Mouse (Mus musculus): ENCODE results near the gene Zfp423. TPM values are rescaled to one million over a fixed set of nuclear protein-coding genes. Genes with fewer than 3 reads are reported as not detected.
A peak's percentile ranks its signal among the peaks of the same experiment; 100 is the strongest.

The Zfp423 gene
- polyA plus RNA-seq, 1 experiment from 2014 or later: 23.1 TPM

- Histone ChIP-seq H3K27me3 (replicated peaks; ENCODE audit: control insufficient read depth, insufficient read depth, low read length) (peaks cover 19% of the 10 kb centered on the region), H3K9ac (ENCODE audit: low read depth, low read length) (peak overlapping the region; percentile 96), H3K4me1 (ENCODE audit: control insufficient read depth, insufficient read depth, low read length) (peaks cover 51% of the 10 kb centered on the region), H3K4me3 (ENCODE audit: low read depth, low read length) (peak overlapping the region; percentile 92), H3K4me2 (ENCODE audit: low read depth, low read length) (peak overlapping the region; percentile 98), H3K9me3 (ENCODE audit: control insufficient read depth, low read length) (no peaks in the 10 kb centered on the region), H3K36me3 (ENCODE audit: control insufficient read depth, insufficient read depth, low read length) (no peaks in the 10 kb centered on the region), H3K27ac (replicated peaks; ENCODE audit: low read depth, low read length) (peak overlapping the region; percentile 99)
- WGBS: 1% methylated on average over 20 of the region's 20 CpGs
- ATAC-seq (ENCODE audit: low read depth) (no peak), DNase-seq (ENCODE audit: low spot score) (peak; percentile 59)
Observed at GRCm38 (mm10) chr8:87957871-87958450, 1.4 kb downstream of the Zfp423 start.

GRCm38 (mm10) chr8:87956001-87956400 lies 3.4 kb downstream of the Zfp423 start:
- DNase-seq (ENCODE audit: low spot score): no peak
- peaks cover 5% of the 10 kb centered on the region; the same call in 1 of the 2 replicates for H3K27me3 ChIP-seq (replicated peaks; ENCODE audit: control insufficient read depth, insufficient read depth, low read length)
- no peaks in the 10 kb centered on the region for H3K36me3 ChIP-seq (ENCODE audit: control insufficient read depth, insufficient read depth, low read length)
- no peak overlapping the region for H3K4me2 ChIP-seq (ENCODE audit: low read depth, low read length)
- H3K9me3 ChIP-seq (ENCODE audit: control insufficient read depth, low read length): no peaks in the 10 kb centered on the region
- ATAC-seq (ENCODE audit: low read depth): no peak
- WGBS: 37% methylated on average over 5 of the region's 5 CpGs
- peaks cover 37% of the 10 kb centered on the region for H3K4me1 ChIP-seq (ENCODE audit: control insufficient read depth, insufficient read depth, low read length)
- no peak overlapping the region for H3K27ac ChIP-seq (replicated peaks; ENCODE audit: low read depth, low read length)
- H3K9ac ChIP-seq (ENCODE audit: low read depth, low read length): no peak overlapping the region
- H3K4me3 ChIP-seq (ENCODE audit: low read depth, low read length): no peak overlapping the region

GRCm38 (mm10) chr8:87953473-87953872 lies 5.9 kb downstream of the Zfp423 start:
- Histone ChIP-seq H3K9ac (ENCODE audit: low read depth, low read length) (no peak overlapping the region), H3K27ac (replicated peaks; ENCODE audit: low read depth, low read length) (no peak overlapping the region), H3K27me3 (replicated peaks; ENCODE audit: control insufficient read depth, insufficient read depth, low read length) (no peaks in the 10 kb centered on the region), H3K4me3 (ENCODE audit: low read depth, low read length) (no peak overlapping the region), H3K4me2 (ENCODE audit: low read depth, low read length) (no peak overlapping the region), H3K9me3 (ENCODE audit: control insufficient read depth, low read length) (no peaks in the 10 kb centered on the region), H3K4me1 (ENCODE audit: control insufficient read depth, insufficient read depth, low read length) (peaks cover 40% of the 10 kb centered on the region), H3K36me3 (ENCODE audit: control insufficient read depth, insufficient read depth, low read length) (no peaks in the 10 kb centered on the region)
- WGBS: 48% methylated on average over 5 of the region's 5 CpGs
- no peak for ATAC-seq (ENCODE audit: low read depth)
- no peak for DNase-seq (ENCODE audit: low spot score)

GRCm38 (mm10) chr8:87952298-87952697 lies 7.1 kb downstream of the Zfp423 start:
- ATAC-seq (ENCODE audit: low read depth) (no peak), DNase-seq (ENCODE audit: low spot score) (no peak)
- no peak overlapping the region for H3K9ac ChIP-seq (ENCODE audit: low read depth, low read length)
- H3K9me3 ChIP-seq (ENCODE audit: control insufficient read depth, low read length): no peaks in the 10 kb centered on the region
- no peaks in the 10 kb centered on the region for H3K36me3 ChIP-seq (ENCODE audit: control insufficient read depth, insufficient read depth, low read length)
- H3K4me1 ChIP-seq (ENCODE audit: control insufficient read depth, insufficient read depth, low read length): peaks cover 42% of the 10 kb centered on the region
- no peak overlapping the region for H3K4me2 ChIP-seq (ENCODE audit: low read depth, low read length)
- H3K4me3 ChIP-seq (ENCODE audit: low read depth, low read length): no peak overlapping the region
- no peak overlapping the region for H3K27ac ChIP-seq (replicated peaks; ENCODE audit: low read depth, low read length)
- H3K27me3 ChIP-seq (replicated peaks; ENCODE audit: control insufficient read depth, insufficient read depth, low read length): no peaks in the 10 kb centered on the region
- 68% methylated on average over 6 of the region's 6 CpGs for WGBS

GRCm38 (mm10) chr8:87944225-87944934 lies 15.0 kb downstream of the Zfp423 start:
- Histone ChIP-seq H3K4me1 (ENCODE audit: control insufficient read depth, insufficient read depth, low read length) (peaks cover 40% of the 10 kb centered on the region), H3K9ac (ENCODE audit: low read depth, low read length) (peak overlapping the region; percentile 72), H3K4me3 (ENCODE audit: low read depth, low read length) (no peak overlapping the region), H3K9me3 (ENCODE audit: control insufficient read depth, low read length) (no peaks in the 10 kb centered on the region), H3K27me3 (replicated peaks; ENCODE audit: control insufficient read depth, insufficient read depth, low read length) (no peaks in the 10 kb centered on the region), H3K4me2 (ENCODE audit: low read depth, low read length) (peak overlapping the region; percentile 83), H3K36me3 (ENCODE audit: control insufficient read depth, insufficient read depth, low read length) (no peaks in the 10 kb centered on the region), H3K27ac (replicated peaks; ENCODE audit: low read depth, low read length) (no peak overlapping the region)
- DNase-seq (ENCODE audit: low spot score) (no peak), ATAC-seq (ENCODE audit: low read depth) (0 out of 2 replicates have a peak, but pooled peaks have one; percentile 15)
- 22% methylated on average over 5 of the region's 5 CpGs for WGBS

GRCm38 (mm10) chr8:87943651-87944091 lies 15.7 kb downstream of the Zfp423 start:
- peak overlapping the region; percentile 41 for H3K4me3 ChIP-seq (ENCODE audit: low read depth, low read length)
- ATAC-seq (ENCODE audit: low read depth) (no peak), DNase-seq (ENCODE audit: low spot score) (no peak)
- no peaks in the 10 kb centered on the region for H3K9me3 ChIP-seq (ENCODE audit: control insufficient read depth, low read length)
- H3K27me3 ChIP-seq (replicated peaks; ENCODE audit: control insufficient read depth, insufficient read depth, low read length): no peaks in the 10 kb centered on the region
- peaks cover 46% of the 10 kb centered on the region for H3K4me1 ChIP-seq (ENCODE audit: control insufficient read depth, insufficient read depth, low read length)
- H3K4me2 ChIP-seq (ENCODE audit: low read depth, low read length): peak overlapping the region; percentile 83
- no peak overlapping the region for H3K27ac ChIP-seq (replicated peaks; ENCODE audit: low read depth, low read length)
- peak overlapping the region; percentile 72 for H3K9ac ChIP-seq (ENCODE audit: low read depth, low read length)
- H3K36me3 ChIP-seq (ENCODE audit: control insufficient read depth, insufficient read depth, low read length): no peaks in the 10 kb centered on the region
- 7% methylated on average over 19 of the region's 42 CpGs for WGBS

GRCm38 (mm10) chr8:87940646-87941045 lies 18.7 kb downstream of the Zfp423 start:
- Histone ChIP-seq H3K4me3 (ENCODE audit: low read depth, low read length) (no peak overlapping the region), H3K36me3 (ENCODE audit: control insufficient read depth, insufficient read depth, low read length) (no peaks in the 10 kb centered on the region), H3K27me3 (replicated peaks; ENCODE audit: control insufficient read depth, insufficient read depth, low read length) (no peaks in the 10 kb centered on the region), H3K9me3 (ENCODE audit: control insufficient read depth, low read length) (no peaks in the 10 kb centered on the region), H3K4me2 (ENCODE audit: low read depth, low read length) (no peak overlapping the region), H3K27ac (replicated peaks; ENCODE audit: low read depth, low read length) (no peak overlapping the region), H3K9ac (ENCODE audit: low read depth, low read length) (no peak overlapping the region), H3K4me1 (ENCODE audit: control insufficient read depth, insufficient read depth, low read length) (peaks cover 52% of the 10 kb centered on the region)
- 36% methylated on average over 6 of the region's 6 CpGs for WGBS
- ATAC-seq (ENCODE audit: low read depth) (no peak), DNase-seq (ENCODE audit: low spot score) (no peak)

- 9% methylated on average over 8 of the region's 8 CpGs for WGBS
- Histone ChIP-seq H3K4me1 (ENCODE audit: control insufficient read depth, insufficient read depth, low read length) (peaks cover 45% of the 10 kb centered on the region), H3K27me3 (replicated peaks; ENCODE audit: control insufficient read depth, insufficient read depth, low read length) (no peaks in the 10 kb centered on the region), H3K36me3 (ENCODE audit: control insufficient read depth, insufficient read depth, low read length) (no peaks in the 10 kb centered on the region), H3K27ac (replicated peaks; ENCODE audit: low read depth, low read length) (peak overlapping the region; percentile 89), H3K4me3 (ENCODE audit: low read depth, low read length) (peak overlapping the region; percentile 21), H3K9ac (ENCODE audit: low read depth, low read length) (peak overlapping the region; percentile 56; the same call in 1 of the 2 replicates), H3K9me3 (ENCODE audit: control insufficient read depth, low read length) (no peaks in the 10 kb centered on the region), H3K4me2 (ENCODE audit: low read depth, low read length) (peak overlapping the region; percentile 67)
- DNase-seq (ENCODE audit: low spot score): no peak
- no peak; the same call in 1 of the 2 replicates for ATAC-seq (ENCODE audit: low read depth)
Observed at GRCm38 (mm10) chr8:87939308-87939936, 20.0 kb downstream of the Zfp423 start.
